Mouse (Mus musculus) forebrain, postnatal 0 days (tissue): ENCODE measurements around the gene Cse1l. TPM values are rescaled to one million over a fixed set of nuclear protein-coding genes. Genes with fewer than 3 reads are reported as not detected.

ENCODE experiments used
- ATAC-seq: fragments of 200-750 bp; cut with Nextera tagmentation; 2 replicates; pipeline ENCODE4 v1.8.0; 2017; ENCODE audit warnings: mild to moderate bottlenecking, moderate library complexity
- DNase-seq: peaks from one replicate; pipeline ENCODE4 v3.0.0-alpha.2; 2015
- H3K27ac ChIP-seq: fragments of 300-500 bp; sonication (generic); 2 replicates; pipeline ENCODE4 v1.5.1; 2014; ENCODE audit warnings: low read depth, mild to moderate bottlenecking, antibody characterized with exemption, low read length, moderate library complexity, mixed read lengths
- H3K27me3 ChIP-seq: fragments of 300-500 bp; sonication (generic); 2 replicates; pipeline ENCODE4 v1.6.1; 2014; ENCODE audit warnings: mild to moderate bottlenecking, low read length, mixed read lengths; ENCODE audit not compliant: insufficient read depth
- H3K36me3 ChIP-seq: fragments of 300-500 bp; sonication (generic); 2 replicates; pipeline ENCODE4 v1.6.1; 2014; ENCODE audit warnings: mild to moderate bottlenecking, moderate library complexity; ENCODE audit not compliant: insufficient read depth
- H3K4me1 ChIP-seq: fragments of 300-500 bp; sonication (generic); 2 replicates; pipeline ENCODE4 v1.6.1; 2014; ENCODE audit warnings: antibody characterized with exemption; ENCODE audit not compliant: insufficient read depth
- H3K4me2 ChIP-seq: fragments of 300-500 bp; sonication (generic); 2 replicates; pipeline ENCODE4 v1.6.1; 2014; ENCODE audit warnings: low read depth, mild to moderate bottlenecking, moderate library complexity
- H3K4me3 ChIP-seq: fragments of 300-500 bp; sonication (generic); 2 replicates; pipeline ENCODE4 v1.5.1; 2014; ENCODE audit warnings: low read depth, low read length, mixed read lengths
- H3K9ac ChIP-seq: fragments of 300-500 bp; sonication (generic); 2 replicates; pipeline ENCODE4 v1.6.1; 2014; ENCODE audit warnings: mild to moderate bottlenecking
- H3K9me3 ChIP-seq: fragments of 300-500 bp; sonication (generic); 2 replicates; pipeline ENCODE4 v1.6.1; 2016; ENCODE audit warnings: low read length
- CTCF ChIP-seq: sonication (generic); IDR thresholded peaks from 2 replicates; pipeline ENCODE4 v1.5.1; 2016; ENCODE audit warnings: antibody characterized with exemption, control low read depth, low read depth
- WGBS: fragments of 180-500 bp; shearing (Covaris S2); extraction: QIAGEN DNeasy Blood & Tissue Kit; methylation state at CpG from one replicate; pipeline ENCODE4 v1.1.7; 2014; 5-methylcytosine and 5-hydroxymethylcytosine counted together
- polyA plus RNA-seq: library from polyadenylated mRNA; unstranded; fragments of >200 nt; fragmentation: Nextera tagmentation; extraction: Ambion mirVana; gene quantifications from 2 replicates; pipeline ENCODE4 v1.2.1, GENCODE M21; 2015
- total RNA-seq: library from RNA; depleted of rRNA; stranded (reverse); fragments of >200 nt; gene quantifications from 2 replicates; pipeline ENCODE4 v1.2.3, GENCODE M21; 2014; rRNA removed

The Cse1l gene
- total and polyA plus RNA-seq, 2 experiments from 2014 or later, result 68.8 to 79.7 TPM

GRCm38 (mm10) chr2:166991945-166992344 lies 86.1 kb downstream of the Cse1l start:
- Histone ChIP-seq H3K9ac (no peak overlapping the region), H3K9me3 (no peaks in the 10 kb centered on the region), H3K36me3 (no peaks in the 10 kb centered on the region), H3K4me1 (no peaks in the 10 kb centered on the region), H3K4me2 (no peak overlapping the region), H3K4me3 (no peak overlapping the region), H3K27ac (no peak overlapping the region), H3K27me3 (no peaks in the 10 kb centered on the region)
- TF ChIP-seq CTCF, result no peak
- no peak for ATAC-seq
- DNase-seq, result no peak

DNA sequence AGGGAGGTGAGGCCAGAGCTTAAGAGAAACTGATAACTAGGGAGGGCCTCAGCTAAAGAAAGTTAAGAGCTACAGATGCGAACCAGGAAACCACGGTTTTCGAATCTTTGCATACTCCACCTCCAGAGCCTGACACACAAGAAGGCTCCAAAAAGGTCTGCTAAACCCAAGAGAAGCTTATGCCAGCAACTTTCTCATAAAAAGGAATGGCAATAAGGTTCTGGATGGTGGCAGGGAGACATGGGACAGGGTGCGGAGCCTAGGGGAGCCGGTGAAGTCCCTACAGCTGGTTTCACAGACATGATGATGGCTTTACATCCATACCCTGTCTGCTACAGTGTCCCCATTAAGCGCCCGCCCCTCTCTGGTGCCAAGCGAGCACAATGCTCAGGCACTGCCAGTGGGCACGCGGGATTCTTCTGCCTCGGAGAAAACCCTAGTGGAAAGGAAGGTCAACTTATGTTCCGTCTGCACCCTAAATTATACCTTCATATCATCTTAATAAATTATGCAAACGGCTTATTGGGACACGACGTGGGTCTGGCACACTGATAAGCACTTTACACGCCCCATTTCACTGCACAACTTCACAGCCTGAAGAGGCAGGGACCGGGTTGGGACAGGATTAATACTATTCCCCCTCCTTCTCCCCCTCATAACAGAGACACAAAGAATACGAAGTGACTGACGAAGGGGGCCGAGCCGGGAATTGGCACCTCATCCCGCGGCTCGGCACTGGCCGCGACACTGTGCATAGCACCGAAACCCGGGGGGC lies 89.4 kb downstream of the Cse1l start:
- DNase-seq, result peak; percentile 47
- Histone ChIP-seq H3K27ac (peak overlapping the region; percentile 98), H3K4me3 (peak overlapping the region; percentile 97), H3K9ac (peak overlapping the region; percentile 92), H3K27me3 (no peaks in the 10 kb centered on the region), H3K9me3 (no peaks in the 10 kb centered on the region), H3K4me2 (peak overlapping the region; percentile 84), H3K36me3 (no peaks in the 10 kb centered on the region), H3K4me1 (no peaks in the 10 kb centered on the region)
- TF ChIP-seq CTCF, result no peak
- WGBS, result 5% methylated on average over 28 of the region's 28 CpGs
- ATAC-seq, result peak; percentile 10

Other genes with a start within 250 kb of the Cse1l start
- 30.6 and 31.3 TPM in 2 replicates for gene Prex1, start 192.2 kb upstream of the Cse1l start, total RNA-seq
- 14.5 and 17.5 TPM in 2 replicates for gene Prex1, start 192.2 kb upstream of the Cse1l start, polyA plus RNA-seq
- 13.2 and 15.2 TPM in 2 replicates for gene Trp53rkb, start 113.5 kb upstream of the Cse1l start, total RNA-seq
- gene Trp53rkb, start 113.5 kb upstream of the Cse1l start, polyA plus RNA-seq, result 7.8 and 8.2 TPM in 2 replicates
- gene Arfgef2, start 100.5 kb upstream of the Cse1l start, total RNA-seq, result 18.9 and 29.5 TPM in 2 replicates
- 1.9 and 3.0 TPM in 2 replicates for gene Arfgef2, start 100.5 kb upstream of the Cse1l start, polyA plus RNA-seq
- 29.7 and 39.6 TPM in 2 replicates for gene Stau1, start 90.3 kb downstream of the Cse1l start, total RNA-seq
- 75.2 and 97.3 TPM in 2 replicates for gene Stau1, start 90.3 kb downstream of the Cse1l start, polyA plus RNA-seq
- gene Ddx27, start 109.2 kb downstream of the Cse1l start, total RNA-seq, result 37.9 and 42.5 TPM in 2 replicates
- 28.4 and 36.9 TPM in 2 replicates for gene Ddx27, start 109.2 kb downstream of the Cse1l start, polyA plus RNA-seq
- 20.5 and 25.4 TPM in 2 replicates for gene Znfx1, start 157.0 kb downstream of the Cse1l start, total RNA-seq
- 2.2 and 4.4 TPM in 2 replicates for gene Znfx1, start 157.0 kb downstream of the Cse1l start, polyA plus RNA-seq